Mouse (Mus musculus): ENCODE data around the gene Homer2.

GRCm38 (mm10) chr7:81681386-81681785 is 25.9 kb downstream of the Homer2 start:
- TF ChIP-seq POLR2A (IDR thresholded peaks at IDR 0.05; ENCODE audit: low read depth, low read length): no peak
- no peak for TF ChIP-seq CTCF (conservative IDR thresholded peaks at IDR 0.05; ENCODE audit: insufficient read depth, insufficient read length, low read depth, low read length)

Measured in kidney, adult 2 months (tissue).